Mouse (Mus musculus) stomach, embryonic 15.5 days (tissue): Measurements from ENCODE around the gene Fbxo28. TPM values are rescaled to one million over a fixed set of nuclear protein-coding genes. Genes with fewer than 3 reads are reported as not detected.
A peak's percentile ranks its signal among the peaks of the same experiment; 100 is the strongest.

ENCODE experiments used
- ATAC-seq: fragments of 200-750 bp; cut with Nextera tagmentation; 2 replicates; pipeline ENCODE4 v1.8.0; 2017; ENCODE audit warnings: low read depth, moderate number of reproducible peaks, moderate TSS enrichment; ENCODE audit not compliant: insufficient read depth, low FRiP score
- H3K27ac ChIP-seq: fragments of 300-500 bp; sonication (generic); 2 replicates; pipeline ENCODE4 v1.5.1; 2015; ENCODE audit warnings: mild to moderate bottlenecking, inconsistent platforms
- H3K27me3 ChIP-seq: fragments of 300-500 bp; sonication (generic); replicated peaks from 2 replicates; pipeline ENCODE4 v1.6.1; 2015; ENCODE audit warnings: inconsistent platforms
- H3K36me3 ChIP-seq: fragments of 300-500 bp; sonication (generic); 2 replicates; pipeline ENCODE4 v1.6.1; 2015; ENCODE audit warnings: inconsistent platforms
- H3K4me1 ChIP-seq: fragments of 300-500 bp; sonication (generic); 2 replicates; pipeline ENCODE4 v1.6.1; 2015; ENCODE audit warnings: inconsistent platforms
- H3K4me2 ChIP-seq: fragments of 300-500 bp; sonication (generic); 2 replicates; pipeline ENCODE4 v1.6.1; 2015; ENCODE audit warnings: mild to moderate bottlenecking, inconsistent platforms
- H3K4me3 ChIP-seq: fragments of 300-500 bp; sonication (generic); replicated peaks from 2 replicates; pipeline ENCODE4 v1.5.1; 2015; ENCODE audit warnings: inconsistent platforms
- H3K9ac ChIP-seq: fragments of 300-500 bp; sonication (generic); 2 replicates; pipeline ENCODE4 v1.6.1; 2015; ENCODE audit warnings: inconsistent platforms
- H3K9me3 ChIP-seq: fragments of 300-500 bp; sonication (generic); 2 replicates; pipeline ENCODE4 v1.6.1; 2016; ENCODE audit warnings: inconsistent platforms
- WGBS: fragments of 180-500 bp; shearing (Covaris S2); methylation state at CpG from one replicate; pipeline ENCODE4 v1.1.7; 2015; 5-methylcytosine and 5-hydroxymethylcytosine counted together
- polyA plus RNA-seq: library from polyadenylated mRNA; unstranded; fragments of >200 nt; fragmentation: Nextera tagmentation; extraction: Ambion mirVana; gene quantifications from 2 replicates; pipeline ENCODE4 v1.2.1, GENCODE M21; 2015

The Fbxo28 gene
- polyA plus RNA-seq, 1 experiment from 2014 or later = 15.9 TPM

GRCm38 (mm10) chr1:182369435-182369834 is 28.0 kb upstream of the Fbxo28 start:
- H3K9me3 ChIP-seq = no peaks in the 10 kb centered on the region
- H3K27ac ChIP-seq = no peak overlapping the region
- no peak overlapping the region for H3K4me2 ChIP-seq
- no peaks in the 10 kb centered on the region for H3K36me3 ChIP-seq
- no peaks in the 10 kb centered on the region for H3K27me3 ChIP-seq
- no peak overlapping the region for H3K9ac ChIP-seq
- no peak for ATAC-seq
- WGBS = 62% methylated on average over 4 of the region's 4 CpGs
- no peak overlapping the region for H3K4me3 ChIP-seq
- no peaks in the 10 kb centered on the region; the same call in 1 of the 2 replicates for H3K4me1 ChIP-seq

GRCm38 (mm10) chr1:182368782-182369181 is 27.4 kb upstream of the Fbxo28 start:
- H3K27me3 ChIP-seq = no peaks in the 10 kb centered on the region
- ATAC-seq = no peak
- H3K9me3 ChIP-seq = no peaks in the 10 kb centered on the region
- H3K4me1 ChIP-seq = no peaks in the 10 kb centered on the region; the same call in 1 of the 2 replicates
- H3K36me3 ChIP-seq = no peaks in the 10 kb centered on the region
- H3K27ac ChIP-seq = 0 out of 2 replicates have a peak overlapping the region, but pooled peaks have one; percentile 41
- H3K9ac ChIP-seq = no peak overlapping the region
- WGBS = 45% methylated on average over 8 of the region's 8 CpGs
- no peak overlapping the region for H3K4me3 ChIP-seq
- no peak overlapping the region for H3K4me2 ChIP-seq

- no peak overlapping the region for H3K4me3 ChIP-seq
- no peak for ATAC-seq
- no peaks in the 10 kb centered on the region for H3K36me3 ChIP-seq
- H3K4me1 ChIP-seq = no peaks in the 10 kb centered on the region; the same call in 1 of the 2 replicates
- H3K27me3 ChIP-seq = no peaks in the 10 kb centered on the region
- 0 out of 2 replicates have a peak overlapping the region, but pooled peaks have one; percentile 41 for H3K27ac ChIP-seq
- H3K9me3 ChIP-seq = no peaks in the 10 kb centered on the region
- H3K4me2 ChIP-seq = no peak overlapping the region
- H3K9ac ChIP-seq = no peak overlapping the region
- 64% methylated on average over 7 of the region's 7 CpGs for WGBS
These were observed 26.9 kb upstream of the Fbxo28 start for GRCm38 (mm10) chr1:182368309-182368708.

GRCm38 (mm10) chr1:182363683-182364404 is 22.4 kb upstream of the Fbxo28 start:
- Histone ChIP-seq H3K9me3 (no peaks in the 10 kb centered on the region), H3K36me3 (no peaks in the 10 kb centered on the region), H3K9ac (no peak overlapping the region), H3K27me3 (no peaks in the 10 kb centered on the region), H3K4me1 (no peaks in the 10 kb centered on the region), H3K4me2 (no peak overlapping the region), H3K27ac (no peak overlapping the region), H3K4me3 (no peak overlapping the region)
- ATAC-seq = no peak
- WGBS = 53% methylated on average over 12 of the region's 12 CpGs

- WGBS = 88% methylated on average over 5 of the region's 5 CpGs
- no peak overlapping the region for H3K9ac ChIP-seq
- H3K4me1 ChIP-seq = no peaks in the 10 kb centered on the region
- no peaks in the 10 kb centered on the region for H3K36me3 ChIP-seq
- ATAC-seq = no peak
- no peaks in the 10 kb centered on the region for H3K27me3 ChIP-seq
- no peaks in the 10 kb centered on the region for H3K9me3 ChIP-seq
- H3K4me3 ChIP-seq = no peak overlapping the region
- no peak overlapping the region for H3K27ac ChIP-seq
- no peak overlapping the region for H3K4me2 ChIP-seq
These were observed 21.3 kb upstream of the Fbxo28 start for GRCm38 (mm10) chr1:182362703-182363102.

DNA sequence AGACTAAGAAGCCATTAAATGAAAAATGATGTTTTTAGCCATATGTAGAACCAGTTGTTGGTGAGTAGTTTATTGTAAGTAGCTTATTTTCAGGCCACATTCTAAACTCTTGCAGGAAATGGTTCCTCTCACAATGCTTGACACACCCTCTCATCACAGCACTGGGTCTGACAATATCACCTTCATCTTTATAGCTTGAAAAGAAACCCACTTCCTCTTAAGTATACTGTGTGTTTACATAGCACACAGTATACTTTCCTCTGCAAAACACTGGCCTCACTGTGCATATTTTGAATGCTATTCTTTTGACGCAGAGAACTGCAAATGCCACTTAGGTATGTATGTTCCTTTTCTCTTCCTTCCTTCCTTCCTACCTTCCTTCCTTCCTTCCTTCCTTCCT is 16.7 kb upstream of the Fbxo28 start:
- Histone ChIP-seq H3K27ac (no peak overlapping the region), H3K4me3 (no peak overlapping the region), H3K9me3 (no peaks in the 10 kb centered on the region), H3K36me3 (no peaks in the 10 kb centered on the region), H3K27me3 (no peaks in the 10 kb centered on the region), H3K4me2 (no peak overlapping the region), H3K4me1 (no peaks in the 10 kb centered on the region), H3K9ac (no peak overlapping the region)
- no peak for ATAC-seq
- 51% methylated on average over 1 of the region's 1 CpGs for WGBS

GRCm38 (mm10) chr1:182354504-182355147 is 13.2 kb upstream of the Fbxo28 start:
- no peaks in the 10 kb centered on the region for H3K36me3 ChIP-seq
- no peaks in the 10 kb centered on the region for H3K4me1 ChIP-seq
- no peak overlapping the region for H3K9ac ChIP-seq
- H3K4me2 ChIP-seq = no peak overlapping the region
- H3K9me3 ChIP-seq = no peaks in the 10 kb centered on the region
- H3K27me3 ChIP-seq = no peaks in the 10 kb centered on the region
- 81% methylated on average over 11 of the region's 11 CpGs for WGBS
- H3K27ac ChIP-seq = no peak overlapping the region
- ATAC-seq = no peak
- H3K4me3 ChIP-seq = no peak overlapping the region

DNA sequence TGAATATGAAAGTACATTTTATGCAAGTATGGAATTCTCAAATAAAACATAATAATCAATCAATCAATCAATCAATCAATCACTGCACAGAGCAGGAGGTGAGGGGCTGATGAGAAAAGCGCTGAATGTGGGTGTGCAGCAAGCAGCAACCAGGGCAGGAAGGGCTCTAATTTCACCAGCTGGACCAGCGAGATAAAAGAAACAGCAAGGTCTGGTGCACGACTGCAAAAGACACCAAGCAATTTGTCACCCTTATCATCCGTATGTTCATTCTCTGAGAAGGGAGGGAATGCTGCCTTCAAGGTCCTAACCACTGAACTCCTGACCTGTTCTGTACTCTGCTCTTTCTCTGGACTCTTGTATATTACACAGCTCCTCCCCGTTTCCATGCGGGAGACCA is 8.1 kb upstream of the Fbxo28 start:
- Histone ChIP-seq H3K4me3 (no peak overlapping the region), H3K4me2 (no peak overlapping the region), H3K27ac (no peak overlapping the region), H3K36me3 (no peaks in the 10 kb centered on the region), H3K9ac (no peak overlapping the region), H3K4me1 (no peaks in the 10 kb centered on the region), H3K27me3 (no peaks in the 10 kb centered on the region), H3K9me3 (no peaks in the 10 kb centered on the region)
- no peak for ATAC-seq
- WGBS = 54% methylated on average over 6 of the region's 6 CpGs

- ATAC-seq = no peak
These were observed 5.1 kb upstream of the Fbxo28 start for GRCm38 (mm10) chr1:182346491-182346890.

GRCm38 (mm10) chr1:182345857-182346256 is 4.4 kb upstream of the Fbxo28 start:
- H3K4me1 ChIP-seq = peaks cover 3% of the 10 kb centered on the region; the same call in 1 of the 2 replicates

More at GRCm38 (mm10) chr1:182346491-182346890, 5.1 kb upstream of the Fbxo28 start:
- Histone ChIP-seq H3K36me3 (no peaks in the 10 kb centered on the region), H3K27me3 (no peaks in the 10 kb centered on the region), H3K9ac (no peak overlapping the region), H3K27ac (no peak overlapping the region), H3K4me1 (peaks cover 3% of the 10 kb centered on the region; the same call in 1 of the 2 replicates), H3K4me2 (no peak overlapping the region), H3K9me3 (no peaks in the 10 kb centered on the region), H3K4me3 (no peak overlapping the region)
- 56% methylated on average over 5 of the region's 5 CpGs for WGBS

GRCm38 (mm10) chr1:182341993-182342392 is 564 bp upstream of the Fbxo28 start:
- no peak overlapping the region for H3K27ac ChIP-seq
- no peaks in the 10 kb centered on the region for H3K27me3 ChIP-seq
- 37% methylated on average over 6 of the region's 6 CpGs for WGBS
- 0 out of 2 replicates have a peak, but pooled peaks cover 3% of the 10 kb centered on the region for H3K36me3 ChIP-seq
- H3K4me3 ChIP-seq = peak overlapping the region; percentile 98
- no peak for ATAC-seq
- H3K9ac ChIP-seq = no peak overlapping the region; the same call in 1 of the 2 replicates
- H3K9me3 ChIP-seq = no peaks in the 10 kb centered on the region
- peak overlapping the region; percentile 72 for H3K4me2 ChIP-seq
- peaks cover 15% of the 10 kb centered on the region; the same call in 1 of the 2 replicates for H3K4me1 ChIP-seq

More at GRCm38 (mm10) chr1:182345857-182346256, 4.4 kb upstream of the Fbxo28 start:
- Histone ChIP-seq H3K9me3 (no peaks in the 10 kb centered on the region), H3K36me3 (no peaks in the 10 kb centered on the region), H3K27me3 (no peaks in the 10 kb centered on the region), H3K4me2 (no peak overlapping the region), H3K27ac (no peak overlapping the region), H3K9ac (no peak overlapping the region), H3K4me3 (no peak overlapping the region)
- WGBS = 68% methylated on average over 2 of the region's 2 CpGs
- ATAC-seq = no peak

- Histone ChIP-seq H3K4me1 (peaks cover 15% of the 10 kb centered on the region; the same call in 1 of the 2 replicates), H3K27ac (no peak overlapping the region), H3K27me3 (no peaks in the 10 kb centered on the region), H3K36me3 (0 out of 2 replicates have a peak, but pooled peaks cover 3% of the 10 kb centered on the region), H3K9me3 (no peaks in the 10 kb centered on the region), H3K4me3 (peak overlapping the region; percentile 98), H3K9ac (peak overlapping the region; percentile 92; the same call in 1 of the 2 replicates), H3K4me2 (peak overlapping the region; percentile 72)
- no peak for ATAC-seq
- 31% methylated on average over 7 of the region's 7 CpGs for WGBS
These were observed 1.1 kb downstream of the Fbxo28 start for GRCm38 (mm10) chr1:182340281-182340680.
